Mouse (Mus musculus) stomach, postnatal 0 days (tissue): ENCODE data around the gene Reps2.

Experiments used
- CTCF ChIP-seq: IDR thresholded peaks from 2 replicates; pipeline ENCODE4 v1.5.1; 2016; ENCODE audit warnings: antibody characterized with exemption, low read depth, mild to moderate bottlenecking, moderate library complexity
- EP300 ChIP-seq: optimal IDR thresholded peaks from 2 replicates; pipeline ENCODE3; 2016; ENCODE audit warnings: antibody characterized with exemption

GRCm38 (mm10) chrX:162510426-162510980, 132.9 kb downstream of the Reps2 start:
- TF ChIP-seq CTCF (peak; percentile 56), EP300 (no peak)
